Mouse (Mus musculus): ENCODE measurements around the gene Rpusd1.

- TF ChIP-seq HCFC1 (IDR thresholded peaks at IDR 0.05; ENCODE audit: borderline replicate concordance, insufficient read depth, low read length) (no peak), ZC3H11A (IDR thresholded peaks at IDR 0.05; ENCODE audit: borderline replicate concordance, low read depth, low read length) (no peak), CHD2 (IDR thresholded peaks at IDR 0.05; ENCODE audit: low read depth, low read length) (no peak), MAFK (IDR thresholded peaks at IDR 0.05; ENCODE audit: insufficient read depth, low read depth, low read length) (no peak), ZNF384 (IDR thresholded peaks at IDR 0.05; ENCODE audit: low read depth, low read length) (no peak)
These were observed 47.7 kb upstream of the Rpusd1 start for GRCm38 (mm10) chr17:25679818-25680217.

Measured in ES-E14 (cell line).